Mouse (Mus musculus): ENCODE measurements around the gene Olfr195.
"Not testable (repeated sequence)": the region's sequence is repeated elsewhere in the genome, so short reads cannot be mapped to it uniquely, and the experiment has no call there.

Gene Olfr195

GRCm38 (mm10) chr16:59146746-59147145 is at the start of gene Olfr195:
Olfr195 (plus strand) TSS chr16:59147046.
- no peak for DNase-seq (ENCODE audit: low spot score)

- DNase-seq (ENCODE audit: low spot score) = no peak
These were observed 41.5 kb upstream of the Olfr195 start for GRCm38 (mm10) chr16:59105312-59105711.

GRCm38 (mm10) chr16:59108522-59108921 is 38.3 kb upstream of the Olfr195 start:
- DNase-seq (ENCODE audit: low spot score) = not testable (repeated sequence)

- DNase-seq (ENCODE audit: low spot score) = no peak
These were observed 35.1 kb upstream of the Olfr195 start, which contains the start of gene Olfr193 for GRCm38 (mm10) chr16:59111781-59112180. Olfr193 (minus strand) TSS chr16:59111881.

- no peak for DNase-seq (ENCODE audit: low spot score)
These were observed 25.9 kb upstream of the Olfr195 start, which contains the start of gene Olfr194 for GRCm38 (mm10) chr16:59120969-59121368. Olfr194 (minus strand) TSS chr16:59121069.

- DNase-seq (ENCODE audit: low spot score) = no peak
These were observed 16.1 kb upstream of the Olfr195 start for GRCm38 (mm10) chr16:59130740-59131139.

GRCm38 (mm10) chr16:59141105-59141504 is 5.7 kb upstream of the Olfr195 start:
- DNase-seq (ENCODE audit: low spot score) = no peak

- DNase-seq (ENCODE audit: low spot score) = no peak
These were observed 5.2 kb downstream of the Olfr195 start for GRCm38 (mm10) chr16:59151996-59152395.

- no peak for DNase-seq (ENCODE audit: low spot score)
These were observed 23.5 kb downstream of the Olfr195 start, which contains the start of gene Olfr196 for GRCm38 (mm10) chr16:59170354-59170753. Olfr196 (minus strand) TSS chr16:59170454.
